Mouse (Mus musculus): ENCODE data around the gene Rab40c. TPM values are rescaled to one million over a fixed set of nuclear protein-coding genes. Genes with fewer than 3 reads are reported as not detected.

Gene Rab40c
- polyA plus RNA-seq, 1 experiment from 2014 or later, result 36.6 TPM

DNA sequence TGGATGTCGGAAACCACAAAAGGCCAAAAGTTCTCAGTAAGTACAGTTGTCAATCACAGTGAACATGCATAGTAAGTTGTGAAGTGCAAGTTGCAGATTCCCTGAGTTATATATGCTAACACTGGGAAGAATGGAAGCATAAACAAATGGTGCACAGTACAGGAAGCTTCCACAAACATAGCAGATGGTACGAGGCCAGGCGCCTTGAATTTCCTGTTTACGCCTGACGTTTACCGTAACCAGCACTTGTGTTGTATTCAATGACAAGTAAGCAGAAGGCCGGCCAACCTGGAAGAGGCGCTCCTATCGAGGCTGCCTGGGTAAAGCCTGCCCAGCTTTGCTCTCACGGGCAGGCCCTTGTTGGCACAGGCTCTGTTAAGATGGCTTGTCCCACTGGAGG is 32.1 kb downstream of the Rab40c start:
- no peak overlapping the region for H3K4me3 ChIP-seq
- H3K9me3 ChIP-seq, result no peaks in the 10 kb centered on the region
- peaks cover 78% of the 10 kb centered on the region for H3K36me3 ChIP-seq
- no peaks in the 10 kb centered on the region for H3K27me3 ChIP-seq
- no peak for ATAC-seq (ENCODE audit: insufficient number of reproducible peaks, insufficient read depth, low FRiP score, low TSS enrichment, low read depth)
- H3K4me1 ChIP-seq, result no peaks in the 10 kb centered on the region
- no peak overlapping the region for H3K4me2 ChIP-seq
- no peak overlapping the region for H3K9ac ChIP-seq
- 87% methylated on average over 10 of the region's 10 CpGs for WGBS
- H3K27ac ChIP-seq, result no peak overlapping the region

DNA sequence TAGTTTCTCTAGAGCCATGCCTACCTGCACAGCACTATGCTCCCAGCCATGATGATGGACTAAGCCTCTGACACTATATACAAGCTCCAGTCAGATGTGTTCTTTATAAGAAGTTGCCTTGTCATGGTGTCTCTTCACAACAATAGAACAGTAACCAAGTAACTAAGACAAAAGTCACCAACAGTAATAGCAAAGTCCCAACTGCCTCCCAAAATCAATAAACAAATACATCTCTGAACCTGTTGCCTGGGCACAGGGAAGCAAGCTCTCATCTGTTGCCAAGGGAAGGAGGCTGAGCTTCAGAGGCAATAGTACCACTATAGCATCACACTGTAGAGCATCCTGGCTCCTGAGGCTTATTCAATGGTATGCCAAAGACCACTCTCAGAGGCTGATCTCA is 32.7 kb downstream of the Rab40c start:
- no peak overlapping the region for H3K9ac ChIP-seq
- ATAC-seq (ENCODE audit: insufficient number of reproducible peaks, insufficient read depth, low FRiP score, low TSS enrichment, low read depth), result no peak
- no peak overlapping the region for H3K27ac ChIP-seq
- no peaks in the 10 kb centered on the region for H3K4me1 ChIP-seq
- peaks cover 84% of the 10 kb centered on the region for H3K36me3 ChIP-seq
- H3K9me3 ChIP-seq, result no peaks in the 10 kb centered on the region
- H3K4me2 ChIP-seq, result no peak overlapping the region
- H3K27me3 ChIP-seq, result no peaks in the 10 kb centered on the region
- no peak overlapping the region for H3K4me3 ChIP-seq

DNA sequence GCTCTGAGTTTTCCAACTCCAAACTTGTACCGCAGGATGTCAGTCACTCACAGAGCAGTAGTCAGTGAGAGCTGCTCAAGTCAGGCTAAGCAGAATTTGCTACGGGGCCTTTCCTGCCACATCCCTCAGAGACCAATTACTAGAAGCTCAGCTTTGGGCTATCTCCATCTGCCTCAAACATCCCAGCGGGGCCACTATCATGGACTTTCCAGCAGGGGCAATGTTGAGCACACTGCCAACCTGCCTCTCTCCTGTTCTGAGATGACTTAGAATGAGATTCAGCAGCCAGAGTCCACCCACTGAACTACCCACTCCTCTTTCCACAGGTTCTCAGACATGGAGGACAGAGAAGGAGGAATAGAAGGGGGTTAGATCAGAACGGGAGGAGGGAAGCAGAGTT is 33.9 kb downstream of the Rab40c start:
- WGBS, result 32% methylated on average over 4 of the region's 4 CpGs
- H3K27me3 ChIP-seq, result no peaks in the 10 kb centered on the region
- H3K9me3 ChIP-seq, result no peaks in the 10 kb centered on the region
- no peak for ATAC-seq (ENCODE audit: insufficient number of reproducible peaks, insufficient read depth, low FRiP score, low TSS enrichment, low read depth)
- no peak overlapping the region for H3K4me3 ChIP-seq
- H3K9ac ChIP-seq, result no peak overlapping the region
- no peak overlapping the region for H3K27ac ChIP-seq
- no peak overlapping the region for H3K4me2 ChIP-seq
- peaks cover 86% of the 10 kb centered on the region for H3K36me3 ChIP-seq
- peaks cover 9% of the 10 kb centered on the region; the same call in 1 of the 2 replicates for H3K4me1 ChIP-seq

DNA sequence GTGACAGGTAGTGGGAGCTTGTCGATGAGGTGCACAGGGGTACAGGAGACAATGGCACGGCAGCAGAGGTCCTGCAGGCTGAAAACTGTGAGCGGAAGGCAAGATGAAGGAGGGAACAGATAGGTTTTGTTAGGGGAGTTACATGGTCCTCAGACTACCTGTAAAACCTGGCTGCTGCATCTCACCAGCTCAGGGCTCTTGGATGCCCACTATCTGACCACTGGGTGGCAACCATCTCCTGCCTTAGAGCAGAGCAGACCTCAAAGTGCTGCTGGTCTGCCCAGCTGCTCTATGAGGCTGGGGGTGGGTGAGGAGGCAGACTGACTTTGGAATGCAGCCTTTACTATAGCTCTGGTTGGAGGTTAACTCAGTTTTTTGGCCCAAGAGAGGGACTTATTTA is 35.7 kb downstream of the Rab40c start:
- Histone ChIP-seq H3K9ac (no peak overlapping the region), H3K36me3 (peaks cover 82% of the 10 kb centered on the region), H3K4me3 (no peak overlapping the region), H3K9me3 (no peaks in the 10 kb centered on the region), H3K27me3 (no peaks in the 10 kb centered on the region), H3K4me2 (no peak overlapping the region), H3K4me1 (peaks cover 15% of the 10 kb centered on the region; the same call in 1 of the 2 replicates), H3K27ac (no peak overlapping the region)
- WGBS, result 95% methylated on average over 3 of the region's 3 CpGs
- ATAC-seq (ENCODE audit: insufficient number of reproducible peaks, insufficient read depth, low FRiP score, low TSS enrichment, low read depth), result no peak

DNA sequence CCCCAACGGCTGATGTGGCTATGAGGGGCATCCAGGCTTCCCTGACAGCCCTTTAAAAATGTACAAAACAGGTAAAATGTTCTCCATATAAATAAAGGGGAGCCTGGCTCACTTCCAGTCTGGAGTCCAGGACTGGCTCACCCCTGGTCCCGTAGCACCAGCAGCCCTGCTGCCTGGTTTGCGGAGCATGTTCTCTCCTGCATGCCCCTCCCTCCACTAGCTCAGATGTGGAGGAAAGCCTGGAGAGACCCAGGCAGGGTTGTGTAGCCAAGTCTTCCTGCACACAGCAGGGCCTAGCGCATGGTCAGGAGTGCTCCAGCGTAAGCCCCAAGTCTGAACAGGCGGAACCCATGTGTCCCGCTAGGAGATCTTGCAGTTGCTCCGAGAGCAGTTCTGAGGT is 36.3 kb downstream of the Rab40c start:
- ATAC-seq (ENCODE audit: insufficient number of reproducible peaks, insufficient read depth, low FRiP score, low TSS enrichment, low read depth), result no peak
- H3K36me3 ChIP-seq, result peaks cover 82% of the 10 kb centered on the region
- H3K9me3 ChIP-seq, result no peaks in the 10 kb centered on the region
- no peaks in the 10 kb centered on the region for H3K27me3 ChIP-seq
- no peak overlapping the region for H3K4me2 ChIP-seq
- H3K4me3 ChIP-seq, result no peak overlapping the region
- H3K4me1 ChIP-seq, result peaks cover 15% of the 10 kb centered on the region; the same call in 1 of the 2 replicates
- H3K27ac ChIP-seq, result no peak overlapping the region
- WGBS, result 83% methylated on average over 8 of the region's 8 CpGs
- no peak overlapping the region for H3K9ac ChIP-seq

DNA sequence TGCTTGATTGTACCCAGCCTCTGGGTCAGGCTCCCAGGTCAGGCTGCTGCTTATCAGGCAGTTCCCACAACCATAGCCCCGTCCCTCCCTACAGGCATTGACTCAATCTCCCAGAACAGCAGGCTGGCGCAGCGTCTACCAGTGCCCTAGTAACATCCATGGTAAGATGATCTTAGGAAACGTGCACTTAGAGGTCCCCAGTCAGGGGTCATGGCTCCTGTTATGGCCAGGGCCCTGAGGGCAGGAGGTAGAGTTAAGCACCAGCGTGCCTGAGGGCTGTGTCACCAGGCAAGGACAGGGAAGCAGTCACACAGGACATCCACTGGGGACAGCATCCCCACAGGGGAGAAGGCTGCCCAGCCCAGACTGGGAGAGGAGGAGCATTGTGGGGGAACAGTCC is 37.2 kb downstream of the Rab40c start:
- H3K27ac ChIP-seq, result no peak overlapping the region
- H3K4me2 ChIP-seq, result no peak overlapping the region
- ATAC-seq (ENCODE audit: insufficient number of reproducible peaks, insufficient read depth, low FRiP score, low TSS enrichment, low read depth), result no peak
- H3K27me3 ChIP-seq, result no peaks in the 10 kb centered on the region
- WGBS, result 28% methylated on average over 5 of the region's 5 CpGs
- H3K9me3 ChIP-seq, result no peaks in the 10 kb centered on the region
- H3K4me3 ChIP-seq, result no peak overlapping the region
- H3K4me1 ChIP-seq, result peaks cover 15% of the 10 kb centered on the region; the same call in 1 of the 2 replicates
- peaks cover 80% of the 10 kb centered on the region for H3K36me3 ChIP-seq
- H3K9ac ChIP-seq, result no peak overlapping the region

DNA sequence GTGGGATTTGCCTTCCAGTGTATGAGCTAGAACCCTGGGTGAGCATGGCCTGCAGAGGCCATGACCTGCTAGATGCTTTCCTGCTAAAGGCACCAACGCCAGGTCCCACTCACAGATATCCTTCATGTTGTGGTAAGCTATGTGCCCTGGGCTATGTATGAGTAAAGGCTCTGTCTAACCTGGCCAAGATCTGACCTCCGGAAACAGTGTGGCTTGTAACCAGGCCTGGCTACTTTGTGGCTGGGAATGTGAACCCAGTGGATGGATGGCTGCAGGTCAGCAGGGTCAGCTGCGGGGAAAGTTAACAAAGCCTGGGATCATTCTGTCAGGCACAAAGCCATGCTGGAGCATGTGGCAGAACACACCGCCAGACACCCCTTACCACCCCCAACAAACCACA is 37.8 kb downstream of the Rab40c start:
- H3K27me3 ChIP-seq, result no peaks in the 10 kb centered on the region
- ATAC-seq (ENCODE audit: insufficient number of reproducible peaks, insufficient read depth, low FRiP score, low TSS enrichment, low read depth), result no peak
- H3K27ac ChIP-seq, result peak overlapping the region; percentile 11; the same call in 1 of the 2 replicates
- no peak overlapping the region for H3K4me2 ChIP-seq
- H3K9ac ChIP-seq, result peak overlapping the region; percentile 41; the same call in 1 of the 2 replicates
- H3K4me1 ChIP-seq, result peaks cover 20% of the 10 kb centered on the region
- no peaks in the 10 kb centered on the region for H3K9me3 ChIP-seq
- peaks cover 76% of the 10 kb centered on the region for H3K36me3 ChIP-seq
- H3K4me3 ChIP-seq, result no peak overlapping the region
- 20% methylated on average over 4 of the region's 4 CpGs for WGBS

DNA sequence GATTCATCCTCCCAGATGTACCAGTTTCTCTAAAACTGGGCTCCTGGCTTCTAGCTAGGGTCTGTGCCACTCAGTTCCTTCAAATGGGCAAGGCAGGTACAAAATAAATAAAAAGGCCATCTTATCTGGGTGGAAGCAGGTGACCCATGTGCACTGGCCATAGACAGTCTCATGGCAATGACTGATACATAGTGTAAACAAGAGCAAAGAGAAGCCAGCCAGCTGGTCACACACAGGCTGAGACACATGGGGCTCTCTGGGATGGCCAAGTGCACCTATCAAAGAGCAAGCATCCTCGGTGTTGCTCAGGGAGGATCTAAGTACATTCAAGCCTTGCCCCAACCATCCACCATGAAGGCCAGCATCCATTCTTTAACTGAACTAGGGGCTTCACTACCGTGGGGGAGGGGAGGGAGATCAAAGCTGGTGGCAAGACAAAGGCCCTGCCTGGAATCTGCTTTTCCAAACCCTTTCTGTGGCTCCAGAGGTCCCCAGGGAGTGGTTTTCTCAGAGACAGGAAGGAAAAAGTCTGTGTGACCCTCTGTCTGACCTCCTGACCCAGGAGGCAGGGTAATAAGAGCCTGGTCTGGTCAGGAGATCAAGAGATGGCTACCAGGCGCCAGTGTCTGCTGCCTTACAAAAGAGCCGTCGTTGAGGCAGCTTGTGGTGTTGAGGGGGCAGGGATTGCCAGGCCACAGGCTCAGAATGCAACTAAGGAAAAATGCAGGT is 38.5 kb downstream of the Rab40c start:
- H3K4me2 ChIP-seq, result no peak overlapping the region
- H3K27me3 ChIP-seq, result no peaks in the 10 kb centered on the region
- peak overlapping the region; percentile 11; the same call in 1 of the 2 replicates for H3K27ac ChIP-seq
- ATAC-seq (ENCODE audit: insufficient number of reproducible peaks, insufficient read depth, low FRiP score, low TSS enrichment, low read depth), result no peak
- 9% methylated on average over 5 of the region's 5 CpGs for WGBS
- peaks cover 26% of the 10 kb centered on the region for H3K4me1 ChIP-seq
- H3K4me3 ChIP-seq, result no peak overlapping the region
- no peaks in the 10 kb centered on the region for H3K9me3 ChIP-seq
- peak overlapping the region; percentile 41 for H3K9ac ChIP-seq
- H3K36me3 ChIP-seq, result peaks cover 73% of the 10 kb centered on the region

DNA sequence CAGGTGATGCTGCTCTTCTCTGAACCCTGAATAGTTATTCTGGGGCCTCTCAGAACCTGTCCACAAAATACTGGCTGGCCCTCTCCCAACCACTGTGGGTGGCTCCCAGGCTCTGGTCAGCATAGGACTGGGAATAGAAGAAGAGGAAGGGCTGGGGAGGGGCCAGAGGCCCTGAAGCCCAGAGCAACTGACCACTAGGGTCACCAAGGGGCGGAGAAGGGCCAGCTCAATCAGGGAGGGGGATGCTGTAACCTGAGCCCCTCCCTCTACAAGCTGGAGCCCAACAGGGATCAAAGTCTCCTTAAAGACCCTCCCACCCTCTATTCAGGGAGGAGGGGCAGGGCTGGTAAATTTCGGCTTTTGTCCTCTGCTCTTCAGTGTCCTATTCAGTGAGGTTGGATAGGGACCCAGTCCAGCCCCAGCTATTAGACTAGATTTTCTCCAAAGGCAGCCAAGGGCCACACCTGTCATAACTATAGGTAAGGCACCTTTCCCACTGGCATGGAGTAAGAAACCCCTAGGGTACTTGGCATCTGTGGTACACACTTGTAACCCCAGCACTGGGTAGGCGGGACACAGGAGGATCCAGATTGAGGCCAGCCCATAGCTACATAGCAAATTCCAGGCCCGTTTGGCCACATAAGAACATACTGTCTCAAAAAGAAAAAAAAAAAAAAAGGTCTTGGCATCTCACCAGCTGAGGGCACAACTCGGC is 39.2 kb downstream of the Rab40c start, which contains the start of gene Wfikkn1:
Gene Wfikkn1 (minus strand): TSS at position 663 of the 715 bp plus-strand sequence.
- Histone ChIP-seq H3K36me3 (peaks cover 71% of the 10 kb centered on the region), H3K4me3 (no peak within 1 kb of the TSS), H3K27ac (peak within 1 kb of the TSS; percentile 11; the same call in 1 of the 2 replicates), H3K9ac (peak within 1 kb of the TSS; percentile 41), H3K4me2 (no peak within 1 kb of the TSS), H3K27me3 (no peaks in the 10 kb centered on the region), H3K9me3 (no peaks in the 10 kb centered on the region), H3K4me1 (peaks cover 30% of the 10 kb centered on the region)
- WGBS, result 30% methylated on average over 5 of the region's 5 CpGs
- ATAC-seq (ENCODE audit: insufficient number of reproducible peaks, insufficient read depth, low FRiP score, low TSS enrichment, low read depth), result no peak

DNA sequence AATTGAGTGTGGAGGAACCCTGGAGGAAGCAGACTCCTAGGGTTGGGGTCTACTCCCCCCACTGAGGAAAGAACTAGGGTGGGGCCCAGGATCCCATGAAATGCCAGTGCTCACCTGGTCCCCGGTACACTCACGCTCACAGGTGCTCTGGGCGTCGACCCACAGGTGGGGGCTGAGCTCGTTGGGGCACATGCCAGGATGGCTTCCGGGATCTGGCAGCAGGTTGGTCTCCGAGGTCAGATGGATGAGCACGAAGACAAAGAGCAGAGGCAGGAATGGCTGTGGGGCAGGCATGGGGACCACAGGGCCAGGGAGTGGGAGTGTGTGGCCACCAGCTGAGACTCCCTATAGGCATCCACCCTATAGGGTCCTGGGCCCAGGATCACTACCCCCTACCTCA is 39.8 kb downstream of the Rab40c start:
- H3K27me3 ChIP-seq, result no peaks in the 10 kb centered on the region
- H3K9ac ChIP-seq, result 0 out of 2 replicates have a peak overlapping the region, but pooled peaks have one; percentile 16
- 69% methylated on average over 8 of the region's 8 CpGs for WGBS
- H3K36me3 ChIP-seq, result peaks cover 65% of the 10 kb centered on the region
- no peak overlapping the region for H3K4me2 ChIP-seq
- no peak overlapping the region for H3K27ac ChIP-seq
- peaks cover 30% of the 10 kb centered on the region for H3K4me1 ChIP-seq
- no peaks in the 10 kb centered on the region for H3K9me3 ChIP-seq
- H3K4me3 ChIP-seq, result no peak overlapping the region
- ATAC-seq (ENCODE audit: insufficient number of reproducible peaks, insufficient read depth, low FRiP score, low TSS enrichment, low read depth), result no peak

DNA sequence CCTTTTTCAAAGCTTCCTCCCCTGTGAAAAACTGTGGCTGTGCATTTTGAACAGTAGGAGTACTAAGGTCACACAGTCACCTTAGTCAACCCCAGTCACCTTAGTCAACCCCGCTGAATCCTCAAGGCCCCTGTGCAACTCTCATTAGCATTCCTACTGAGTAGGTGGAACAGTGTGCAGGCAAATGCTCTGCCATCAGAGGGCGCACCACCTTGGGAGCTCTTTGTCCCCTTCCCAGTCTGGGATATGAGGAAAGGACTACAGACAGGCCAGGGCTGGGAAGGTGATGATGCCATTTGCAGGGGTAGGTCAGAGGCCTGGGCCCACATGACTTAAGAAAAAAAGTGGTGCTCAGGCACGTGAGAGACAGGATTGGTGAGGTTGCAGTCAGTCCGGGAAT is 40.3 kb downstream of the Rab40c start:
- Histone ChIP-seq H3K4me2 (no peak overlapping the region), H3K9me3 (no peaks in the 10 kb centered on the region), H3K36me3 (peaks cover 60% of the 10 kb centered on the region), H3K27ac (no peak overlapping the region), H3K4me1 (peaks cover 30% of the 10 kb centered on the region), H3K27me3 (no peaks in the 10 kb centered on the region), H3K9ac (no peak overlapping the region), H3K4me3 (no peak overlapping the region)
- no peak for ATAC-seq (ENCODE audit: insufficient number of reproducible peaks, insufficient read depth, low FRiP score, low TSS enrichment, low read depth)
- WGBS, result 45% methylated on average over 4 of the region's 4 CpGs

All from embryonic facial prominence, embryonic 13.5 days (tissue).